2 mouse cellular contexts compared by ENCODE assay signal in the genomic region with DNA sequence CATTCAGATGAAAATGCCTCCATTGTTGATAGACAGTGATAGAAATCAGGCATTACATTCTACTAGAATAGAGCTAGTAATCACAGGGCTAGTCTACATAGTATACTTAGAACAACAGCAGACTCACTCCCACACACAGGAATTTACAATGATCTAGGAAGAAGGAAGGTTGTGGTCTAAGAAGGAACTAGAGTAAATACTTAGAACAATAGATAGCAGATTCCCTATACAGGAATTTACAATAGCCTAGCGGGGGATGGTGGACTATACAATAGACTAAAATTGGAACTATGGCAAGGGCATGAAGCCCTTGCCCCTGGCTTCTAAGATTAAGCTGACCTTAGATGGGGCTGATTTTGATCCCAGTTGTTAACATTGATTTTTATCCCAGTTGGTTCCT.
A peak's percentile ranks its signal among the peaks of the same experiment; 100 is the strongest.
DNase-seq lines count a peak whose midpoint lies in the region.

No protein-coding gene starts in this region.

- DNase-seq in R1 (ENCODE audit: low read depth, low spot score), result peak; percentile 86
- peak; percentile 55 for DNase-seq in ZHBTc4 (ENCODE audit: low read depth, low spot score)
